Comparison of ENCODE assay signal across 17 mouse cellular contexts in genomic region chr5:111231044-111231443, GRCm38 (mm10).
DNase-seq lines count a peak whose midpoint lies in the region; ATAC-seq lines count a peak whose summit lies in the region.
"Had no signal": no experiment of that assay in that cellular context is flagged by ENCODE, and none has a peak within 500 bp of the region (broad histone marks: within the 10 kb centered on the region; RNA-seq: fewer than 3 reads in every experiment).

No protein-coding gene starts in this region.

- no peaks in the 10 kb centered on the region for H3K9me3 ChIP-seq in neural tube, embryonic 13.5 days
- H3K9me3 ChIP-seq in neural tube, embryonic 15.5 days (replicated peaks) = no peaks in the 10 kb centered on the region
- H3K9me3 ChIP-seq in midbrain, embryonic 12.5 days = no peaks in the 10 kb centered on the region
- no peaks in the 10 kb centered on the region for H3K9me3 ChIP-seq in heart, embryonic 11.5 days (replicated peaks; ENCODE audit: control insufficient read depth, low read length)
- H3K9me3 ChIP-seq: embryonic facial prominence, embryonic 13.5 days; liver, embryonic 15.5 days; megakaryocyte, embryonic 14.5 days had no signal

- H3K4me3 ChIP-seq in neural tube, embryonic 13.5 days = no peak overlapping the region
- no peak overlapping the region for H3K4me3 ChIP-seq in neural tube, embryonic 15.5 days (replicated peaks)
- no peak overlapping the region for H3K4me3 ChIP-seq in midbrain, embryonic 12.5 days
- H3K4me3 ChIP-seq in heart, embryonic 11.5 days (ENCODE audit: low read depth, low read length) = no peak overlapping the region
- H3K4me3 ChIP-seq: embryonic facial prominence, embryonic 13.5 days; liver, embryonic 15.5 days; megakaryocyte, embryonic 14.5 days had no signal

- ATAC-seq in neural tube, embryonic 13.5 days (ENCODE audit: low read depth) = no peak
- no peak for ATAC-seq in neural tube, embryonic 15.5 days (ENCODE audit: low FRiP score)
- ATAC-seq in midbrain, embryonic 12.5 days (ENCODE audit: low FRiP score, low read depth) = peak; percentile 35; the same call in 1 of the 2 replicates
- no peak for ATAC-seq in heart, embryonic 11.5 days (replicated peaks; ENCODE audit: insufficient number of reproducible peaks, low FRiP score, low TSS enrichment)
- ATAC-seq: intestine, postnatal 0 days; lung, postnatal 0 days had no signal

- H3K27ac ChIP-seq in neural tube, embryonic 13.5 days (replicated peaks) = 0 out of 2 replicates have a peak overlapping the region, but pooled peaks have one; percentile 38
- H3K27ac ChIP-seq in neural tube, embryonic 15.5 days (replicated peaks) = no peak overlapping the region
- H3K27ac ChIP-seq in midbrain, embryonic 12.5 days (replicated peaks) = peak overlapping the region; percentile 43
- no peak overlapping the region for H3K27ac ChIP-seq in heart, embryonic 11.5 days (ENCODE audit: low read depth, low read length)
- H3K27ac ChIP-seq: embryonic facial prominence, embryonic 13.5 days; liver, embryonic 15.5 days; stomach, postnatal 0 days had no signal

- WGBS in neural tube, embryonic 13.5 days = 42% methylated on average over 13 of the region's 13 CpGs
- WGBS in neural tube, embryonic 15.5 days = 28% methylated on average over 13 of the region's 13 CpGs
- WGBS in midbrain, embryonic 12.5 days = 60% methylated on average over 13 of the region's 13 CpGs
- WGBS in heart, embryonic 11.5 days (ENCODE audit: insufficient replicate concordance) = 79% methylated on average over 13 of the region's 13 CpGs

- no peak overlapping the region for H3K9ac ChIP-seq in neural tube, embryonic 13.5 days
- H3K9ac ChIP-seq in neural tube, embryonic 15.5 days (replicated peaks) = no peak overlapping the region
- no peak overlapping the region for H3K9ac ChIP-seq in midbrain, embryonic 12.5 days (replicated peaks)
- no peak overlapping the region for H3K9ac ChIP-seq in heart, embryonic 11.5 days (ENCODE audit: low read depth, low read length)
- H3K9ac ChIP-seq: embryonic facial prominence, embryonic 13.5 days; liver, embryonic 15.5 days had no signal

- H3K27me3 ChIP-seq in neural tube, embryonic 13.5 days = no peaks in the 10 kb centered on the region
- H3K27me3 ChIP-seq in neural tube, embryonic 15.5 days (replicated peaks) = no peaks in the 10 kb centered on the region
- no peaks in the 10 kb centered on the region; the same call in 1 of the 2 replicates for H3K27me3 ChIP-seq in midbrain, embryonic 12.5 days
- peaks cover 5% of the 10 kb centered on the region; the same call in 1 of the 2 replicates for H3K27me3 ChIP-seq in heart, embryonic 11.5 days (ENCODE audit: control insufficient read depth, insufficient read depth, low read length)
- H3K27me3 ChIP-seq: embryonic facial prominence, embryonic 13.5 days; liver, embryonic 15.5 days had no signal

- no peak overlapping the region for H3K4me2 ChIP-seq in neural tube, embryonic 13.5 days
- H3K4me2 ChIP-seq in neural tube, embryonic 15.5 days = no peak overlapping the region
- H3K4me2 ChIP-seq in midbrain, embryonic 12.5 days (replicated peaks) = no peak overlapping the region
- no peak overlapping the region for H3K4me2 ChIP-seq in heart, embryonic 11.5 days
- H3K4me2 ChIP-seq: embryonic facial prominence, embryonic 13.5 days; liver, embryonic 15.5 days had no signal

- DNase-seq in embryo, embryonic 10 days (ENCODE audit: low spot score) = peak; percentile 43
- no peak for DNase-seq in embryo, embryonic 11 days
- DNase-seq in kidney, adult 9 months = no peak
- no peak for DNase-seq in layer of hippocampus, postnatal 25 days (ENCODE audit: extremely low spot score in 1 of 2, low spot score in 1 of 2)
- DNase-seq: heart, postnatal 4 days; kidney, postnatal 10 days; thymus, postnatal 14 days had no signal

- peaks cover 63% of the 10 kb centered on the region for H3K36me3 ChIP-seq in neural tube, embryonic 13.5 days
- peaks cover 36% of the 10 kb centered on the region for H3K36me3 ChIP-seq in neural tube, embryonic 15.5 days
- peaks cover 30% of the 10 kb centered on the region for H3K36me3 ChIP-seq in midbrain, embryonic 12.5 days
- H3K36me3 ChIP-seq in heart, embryonic 11.5 days (ENCODE audit: control insufficient read depth, insufficient read depth, low read length) = no peaks in the 10 kb centered on the region
- H3K36me3 ChIP-seq: liver, embryonic 15.5 days had no signal

- H3K4me1 ChIP-seq in neural tube, embryonic 13.5 days (replicated peaks) = peaks cover 80% of the 10 kb centered on the region
- H3K4me1 ChIP-seq in neural tube, embryonic 15.5 days = peaks cover 58% of the 10 kb centered on the region
- peaks cover 82% of the 10 kb centered on the region for H3K4me1 ChIP-seq in midbrain, embryonic 12.5 days
- H3K4me1 ChIP-seq in heart, embryonic 11.5 days (ENCODE audit: control insufficient read depth, insufficient read depth, low read length) = peaks cover 42% of the 10 kb centered on the region
- H3K4me1 ChIP-seq: liver, embryonic 15.5 days had no signal

Comparison
In these comparisons a context has a peak if more than half of its experiments do, and no peak if none do; other contexts are left out.
1. H3K27ac ChIP-seq: peak in neural tube, embryonic 13.5 days (single experiment) and midbrain, embryonic 12.5 days (single experiment); none in neural tube, embryonic 15.5 days (single experiment) and heart, embryonic 11.5 days (single experiment).